Mouse (Mus musculus) limb, embryonic 10.5 days (tissue): ENCODE measurements at regions not wholly inside any gene's neighbourhood (a gene's known extent, or its start where the extent isn't known, plus 50 kb on each side); places are given as distances from the start of the nearest gene placed in this dataset.
"Not testable (repeated sequence)": the region's sequence is repeated elsewhere in the genome, so short reads cannot be mapped to it uniquely, and the experiment has no call there.

ENCODE experiments used
- DNase-seq: peaks from one replicate; pipeline ENCODE4 v3.0.0-alpha.2; 2017; ENCODE audit warnings: low spot score
- H3K27ac ChIP-seq: fragments of 300-500 bp; sonication (generic); 2 replicates; pipeline ENCODE4 v1.5.1; 2016; ENCODE audit warnings: mild to moderate bottlenecking
- H3K27me3 ChIP-seq: fragments of 300-500 bp; sonication (generic); 2 replicates; pipeline ENCODE4 v1.6.1; 2016; ENCODE audit warnings: low read depth, mild to moderate bottlenecking; ENCODE audit not compliant: poor library complexity, severe bottlenecking
- H3K36me3 ChIP-seq: fragments of 300-500 bp; sonication (generic); 2 replicates; pipeline ENCODE4 v1.6.1; 2016; ENCODE audit warnings: mild to moderate bottlenecking, moderate library complexity
- H3K4me1 ChIP-seq: fragments of 300-500 bp; sonication (generic); 2 replicates; pipeline ENCODE4 v1.6.1; 2016
- H3K4me3 ChIP-seq: fragments of 300-500 bp; sonication (generic); 2 replicates; pipeline ENCODE4 v1.5.1; 2016; ENCODE audit warnings: mild to moderate bottlenecking, moderate library complexity
- H3K9me3 ChIP-seq: fragments of 300-500 bp; sonication (generic); replicated peaks from 2 replicates; pipeline ENCODE4 v1.6.1; 2016; ENCODE audit warnings: mild to moderate bottlenecking
- WGBS: fragments of 180-500 bp; shearing (Covaris S2); methylation state at CpG from one replicate; pipeline ENCODE4 v1.1.7; 2016; 5-methylcytosine and 5-hydroxymethylcytosine counted together

DNA sequence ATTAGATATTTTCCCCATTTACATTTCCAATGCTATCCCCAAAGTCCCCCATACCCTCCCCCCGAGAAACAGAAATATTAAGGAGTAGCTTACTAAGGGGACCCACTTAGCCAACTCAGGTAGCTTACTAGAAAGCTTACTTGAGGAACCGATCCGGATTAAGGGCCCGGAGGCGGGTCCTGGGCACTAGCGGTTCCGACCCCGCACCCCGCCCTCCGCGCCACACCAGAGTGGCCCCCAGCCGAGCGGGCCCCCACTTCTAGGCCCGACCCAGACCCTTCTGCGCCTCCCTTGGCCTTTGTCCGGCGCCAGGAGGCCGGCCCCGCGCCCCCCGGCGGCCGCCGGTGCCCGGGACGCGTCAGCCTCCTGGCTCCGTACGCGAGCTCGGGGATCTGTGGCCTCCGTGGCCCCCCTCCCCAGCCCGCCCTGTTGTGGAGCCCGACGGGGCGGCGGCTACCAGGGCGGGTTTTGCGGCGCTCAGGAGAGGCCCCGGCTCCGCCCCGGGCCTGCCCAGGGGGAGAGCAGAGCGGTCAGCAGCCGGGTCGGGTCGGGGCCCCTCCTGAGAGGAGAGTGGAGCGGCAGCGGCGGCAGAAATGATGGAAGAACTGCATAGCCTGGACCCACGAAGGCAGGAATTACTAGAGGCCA, 106.5 kb downstream of the Zfp600 start:
- not testable (repeated sequence) for H3K9me3 ChIP-seq, H3K27ac ChIP-seq, H3K27me3 ChIP-seq, H3K36me3 ChIP-seq, H3K4me1 ChIP-seq
- H3K4me3 ChIP-seq: peak overlapping the region; percentile 38
- DNase-seq: peak; percentile 48
- WGBS: 8% methylated on average over 50 of the region's 51 CpGs

- H3K27me3 ChIP-seq, H3K27ac ChIP-seq, H3K9me3 ChIP-seq, H3K36me3 ChIP-seq, H3K4me1 ChIP-seq, DNase-seq, H3K4me3 ChIP-seq: not testable (repeated sequence)
- WGBS: 71% methylated on average over 4 of the region's 5 CpGs
Observed at GRCm38 (mm10) chr4:146263790-146264189, 107.2 kb downstream of the Zfp600 start.

GRCm38 (mm10) chr4:146270119-146270747, 113.6 kb downstream of the Zfp600 start:
- no CpG with 5 or more reads among the region's 14 CpGs for WGBS
- not testable (repeated sequence) for H3K4me1 ChIP-seq

More at GRCm38 (mm10) chr4:146270119-146270747, 113.6 kb downstream of the Zfp600 start:
- DNase-seq, H3K9me3 ChIP-seq, H3K36me3 ChIP-seq, H3K4me3 ChIP-seq, H3K27ac ChIP-seq, H3K27me3 ChIP-seq: not testable (repeated sequence)
